Mouse (Mus musculus) stomach, postnatal 0 days (tissue): Measurements from ENCODE around the gene Apol7b. TPM values are rescaled to one million over a fixed set of nuclear protein-coding genes. Genes with fewer than 3 reads are reported as not detected.

Experiments
- ATAC-seq: fragments of 200-750 bp; cut with Nextera tagmentation; 2 replicates; pipeline ENCODE4 v1.8.0; 2017; ENCODE audit not compliant: low FRiP score, low TSS enrichment
- DNase-seq: peaks from one replicate; pipeline ENCODE4 v3.0.0-alpha.2; 2016; ENCODE audit warnings: low spot score
- H3K27ac ChIP-seq: fragments of 300-500 bp; sonication (generic); replicated peaks from 2 replicates; pipeline ENCODE4 v1.5.1; 2014; ENCODE audit warnings: mild to moderate bottlenecking, control low read depth
- H3K27me3 ChIP-seq: fragments of 300-500 bp; sonication (generic); 2 replicates; pipeline ENCODE4 v1.6.1; 2014; ENCODE audit warnings: low read length; ENCODE audit not compliant: control insufficient read depth, insufficient read depth
- H3K36me3 ChIP-seq: fragments of 300-500 bp; sonication (generic); 2 replicates; pipeline ENCODE4 v1.6.1; 2014; ENCODE audit warnings: low read length, mixed read lengths; ENCODE audit not compliant: control insufficient read depth, insufficient read depth
- H3K4me1 ChIP-seq: fragments of 300-500 bp; sonication (generic); replicated peaks from 2 replicates; pipeline ENCODE4 v1.6.1; 2014; ENCODE audit warnings: antibody characterized with exemption; ENCODE audit not compliant: control insufficient read depth, insufficient read depth
- H3K4me2 ChIP-seq: fragments of 300-500 bp; sonication (generic); replicated peaks from 2 replicates; pipeline ENCODE4 v1.6.1; 2014; ENCODE audit warnings: low read depth, mild to moderate bottlenecking, control low read depth, moderate library complexity
- H3K4me3 ChIP-seq: fragments of 300-500 bp; sonication (generic); 2 replicates; pipeline ENCODE4 v1.5.1; 2014; ENCODE audit warnings: low read depth, low read length, control low read depth
- H3K9ac ChIP-seq: fragments of 300-500 bp; sonication (generic); 2 replicates; pipeline ENCODE4 v1.6.1; 2014; ENCODE audit warnings: mild to moderate bottlenecking, low read length, control low read depth, mixed read lengths
- H3K9me3 ChIP-seq: fragments of 300-500 bp; sonication (generic); 2 replicates; pipeline ENCODE4 v1.6.1; 2016; ENCODE audit warnings: low read length; ENCODE audit not compliant: control insufficient read depth
- CTCF ChIP-seq: IDR thresholded peaks from 2 replicates; pipeline ENCODE4 v1.5.1; 2016; ENCODE audit warnings: antibody characterized with exemption, low read depth, mild to moderate bottlenecking, moderate library complexity
- EP300 ChIP-seq: optimal IDR thresholded peaks from 2 replicates; pipeline ENCODE3; 2016; ENCODE audit warnings: antibody characterized with exemption
- WGBS: fragments of 180-500 bp; shearing (Covaris S2); extraction: QIAGEN DNeasy Blood & Tissue Kit; methylation state at CpG from one replicate; pipeline ENCODE4 v1.1.7; 2014; 5-methylcytosine and 5-hydroxymethylcytosine counted together
- polyA plus RNA-seq: library from polyadenylated mRNA; unstranded; fragments of >200 nt; fragmentation: Nextera tagmentation; extraction: Ambion mirVana; gene quantifications from 2 replicates; pipeline ENCODE4 v1.2.1, GENCODE M21; 2015

Gene Apol7b
- polyA plus RNA-seq, 1 experiment from 2014 or later, result not detected

GRCm38 (mm10) chr15:77387462-77387861, 59.8 kb downstream of the Apol7b start:
- ATAC-seq, result peak; percentile 63
- Histone ChIP-seq H3K4me1 (no peaks in the 10 kb centered on the region), H3K9me3 (no peaks in the 10 kb centered on the region), H3K4me3 (no peak overlapping the region), H3K36me3 (no peaks in the 10 kb centered on the region), H3K9ac (no peak overlapping the region), H3K27me3 (no peaks in the 10 kb centered on the region), H3K4me2 (no peak overlapping the region), H3K27ac (no peak overlapping the region)
- 85% methylated on average over 2 of the region's 2 CpGs for WGBS
- DNase-seq, result peak; percentile 23
- TF ChIP-seq EP300, result no peak
- TF ChIP-seq CTCF, result no peak

- ATAC-seq (no peak), DNase-seq (no peak)
- Histone ChIP-seq H3K4me3 (no peak overlapping the region), H3K27me3 (no peaks in the 10 kb centered on the region), H3K9me3 (no peaks in the 10 kb centered on the region), H3K9ac (no peak overlapping the region), H3K4me2 (no peak overlapping the region), H3K27ac (no peak overlapping the region), H3K36me3 (no peaks in the 10 kb centered on the region), H3K4me1 (no peaks in the 10 kb centered on the region)
- WGBS, result 91% methylated on average over 7 of the region's 7 CpGs
- no peak for TF ChIP-seq CTCF
- TF ChIP-seq EP300, result no peak
Measured at GRCm38 (mm10) chr15:77384340-77385030, 62.8 kb downstream of the Apol7b start.

GRCm38 (mm10) chr15:77382880-77383279, 64.4 kb downstream of the Apol7b start:
- ATAC-seq, result peak; percentile 36; the same call in 1 of the 2 replicates

GRCm38 (mm10) chr15:77382271-77382850, 64.9 kb downstream of the Apol7b start:
- Histone ChIP-seq H3K9ac (no peak overlapping the region), H3K27ac (no peak overlapping the region), H3K4me2 (no peak overlapping the region), H3K27me3 (no peaks in the 10 kb centered on the region), H3K9me3 (no peaks in the 10 kb centered on the region), H3K36me3 (no peaks in the 10 kb centered on the region), H3K4me3 (no peak overlapping the region), H3K4me1 (no peaks in the 10 kb centered on the region)
- DNase-seq, result peak; percentile 80
- TF ChIP-seq EP300, result no peak
- TF ChIP-seq CTCF, result no peak
- WGBS, result 78% methylated on average over 10 of the region's 11 CpGs
- ATAC-seq, result peak; percentile 78

More at GRCm38 (mm10) chr15:77382880-77383279, 64.4 kb downstream of the Apol7b start:
- Histone ChIP-seq H3K4me1 (no peaks in the 10 kb centered on the region), H3K36me3 (no peaks in the 10 kb centered on the region), H3K4me2 (no peak overlapping the region), H3K27ac (no peak overlapping the region), H3K9me3 (no peaks in the 10 kb centered on the region), H3K27me3 (no peaks in the 10 kb centered on the region), H3K4me3 (no peak overlapping the region), H3K9ac (no peak overlapping the region)
- TF ChIP-seq CTCF, result no peak
- no peak for TF ChIP-seq EP300
- 60% methylated on average over 1 of the region's 1 CpGs for WGBS
- DNase-seq, result no peak

GRCm38 (mm10) chr15:77381481-77381880, 65.8 kb downstream of the Apol7b start:
- Histone ChIP-seq H3K4me3 (no peak overlapping the region), H3K9ac (no peak overlapping the region)
- 75% methylated on average over 6 of the region's 6 CpGs for WGBS

GRCm38 (mm10) chr15:77379921-77380320, 67.4 kb downstream of the Apol7b start:
- Histone ChIP-seq H3K4me2 (no peak overlapping the region), H3K27me3 (no peaks in the 10 kb centered on the region), H3K9ac (no peak overlapping the region), H3K4me3 (no peak overlapping the region), H3K36me3 (no peaks in the 10 kb centered on the region), H3K27ac (no peak overlapping the region), H3K4me1 (no peaks in the 10 kb centered on the region), H3K9me3 (no peaks in the 10 kb centered on the region)
- 35% methylated on average over 4 of the region's 4 CpGs for WGBS
- TF ChIP-seq EP300 (no peak), CTCF (no peak)
- no peak for ATAC-seq
- DNase-seq, result no peak

More at GRCm38 (mm10) chr15:77381481-77381880, 65.8 kb downstream of the Apol7b start:
- DNase-seq (no peak), ATAC-seq (no peak)
- Histone ChIP-seq H3K4me1 (no peaks in the 10 kb centered on the region), H3K9me3 (no peaks in the 10 kb centered on the region), H3K27me3 (no peaks in the 10 kb centered on the region), H3K27ac (no peak overlapping the region), H3K36me3 (no peaks in the 10 kb centered on the region), H3K4me2 (no peak overlapping the region)
- TF ChIP-seq CTCF, result no peak
- no peak for TF ChIP-seq EP300
